Mouse (Mus musculus): ENCODE results near the gene Rap1a.
"Not testable (repeated sequence)": the region's sequence is repeated elsewhere in the genome, so short reads cannot be mapped to it uniquely, and the experiment has no call there.

Gene Rap1a

GRCm38 (mm10) chr3:105717856-105718555, 83.1 kb downstream of the Rap1a start:
- in situ Hi-C loops (cut with MseI, MboI), result no loop called here

DNA sequence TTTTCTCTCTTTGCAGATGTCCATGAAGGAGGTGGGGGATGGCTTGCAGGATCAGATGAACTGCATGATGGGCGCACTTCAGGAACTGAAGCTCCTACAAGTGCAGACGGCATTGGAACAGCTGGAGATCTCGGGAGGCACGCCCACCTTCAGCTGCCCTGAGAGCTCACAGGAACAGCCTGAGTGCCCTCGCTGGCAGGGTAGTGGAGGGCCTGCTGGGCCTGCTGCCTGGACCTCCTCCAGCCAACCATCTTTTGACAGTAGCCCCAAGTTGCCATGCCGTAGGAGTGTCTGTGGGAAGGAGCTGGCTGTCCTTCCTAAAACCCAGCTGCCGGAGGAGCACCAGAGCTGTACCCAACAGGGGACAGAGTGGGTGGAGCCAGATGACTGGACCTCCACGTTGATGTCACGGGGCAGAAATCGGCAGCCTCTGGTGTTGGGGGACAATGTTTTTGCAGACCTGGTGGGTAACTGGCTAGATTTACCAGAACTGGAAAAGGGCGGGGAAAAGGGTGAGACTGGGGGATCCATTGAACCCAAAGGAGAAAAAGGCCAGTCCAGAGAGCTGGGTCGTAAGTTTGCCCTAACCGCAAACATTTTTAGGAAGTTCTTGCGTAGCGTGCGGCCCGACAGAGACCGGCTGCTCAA, 84.7 kb downstream of the Rap1a start:
- in situ Hi-C loops (cut with MseI, MboI), result no loop called here

- in situ Hi-C loops (cut with MseI, MboI), result no loop called here
These were observed 86.3 kb downstream of the Rap1a start for GRCm38 (mm10) chr3:105714820-105715167.

GRCm38 (mm10) chr3:105714091-105714819, 86.9 kb downstream of the Rap1a start:
- in situ Hi-C loops (cut with MseI, MboI), result no loop called here

GRCm38 (mm10) chr3:105712827-105713226, 88.3 kb downstream of the Rap1a start:
- in situ Hi-C loops (cut with MseI, MboI), result no loop called here

GRCm38 (mm10) chr3:105711741-105712140, 89.4 kb downstream of the Rap1a start:
- in situ Hi-C loops (cut with MseI, MboI), result no loop called here

GRCm38 (mm10) chr3:105710246-105710645, 90.9 kb downstream of the Rap1a start:
- in situ Hi-C loops (cut with MseI, MboI), result no loop called here

GRCm38 (mm10) chr3:105707590-105707989, 93.5 kb downstream of the Rap1a start:
- in situ Hi-C loops (cut with MseI, MboI), result no loop called here

DNA sequence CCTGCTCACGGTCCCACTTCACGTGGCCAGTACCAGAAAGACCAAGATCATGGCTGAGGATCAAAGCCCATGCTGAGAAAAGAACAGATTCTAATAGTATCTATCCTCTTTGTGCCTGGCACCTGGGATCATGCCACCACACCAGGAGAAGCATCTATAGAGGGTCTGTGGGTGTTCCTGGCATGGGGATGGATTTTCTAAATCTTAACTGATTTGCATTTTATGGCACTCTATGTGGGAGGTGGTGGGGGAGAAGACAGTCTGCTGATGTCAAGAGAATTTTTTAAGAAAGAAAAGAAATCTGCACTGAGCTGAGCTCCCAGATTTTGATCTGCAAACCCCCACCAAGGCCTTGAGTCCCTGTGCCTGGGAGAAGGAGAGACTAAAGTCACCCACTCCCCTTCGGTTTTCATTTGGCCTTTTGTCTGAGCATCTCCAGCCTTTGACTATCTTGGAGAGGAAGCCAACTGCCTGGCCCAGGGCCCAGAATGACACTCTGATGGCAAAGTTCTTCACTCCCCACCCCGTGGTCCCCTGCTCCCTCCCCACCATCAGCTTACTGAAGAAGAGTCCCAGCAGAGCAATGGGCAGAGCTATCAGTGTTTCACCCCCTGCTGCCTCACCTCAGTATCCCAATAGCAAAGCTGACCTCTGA, 94.6 kb downstream of the Rap1a start:
- in situ Hi-C loops (cut with MseI, MboI), result no loop called here

GRCm38 (mm10) chr3:105705561-105705960, 95.6 kb downstream of the Rap1a start:
- in situ Hi-C loops (cut with MseI, MboI), result no loop called here

GRCm38 (mm10) chr3:105705061-105705549, 96.0 kb downstream of the Rap1a start:
- in situ Hi-C loops (cut with MseI, MboI), result no loop called here

- in situ Hi-C loops (cut with MseI, MboI), result no loop called here
These were observed 96.8 kb downstream of the Rap1a start, which contains the start of gene Inka2 for GRCm38 (mm10) chr3:105704031-105705008. Gene Inka2 (plus strand): TSS chr3:105704599.

DNA sequence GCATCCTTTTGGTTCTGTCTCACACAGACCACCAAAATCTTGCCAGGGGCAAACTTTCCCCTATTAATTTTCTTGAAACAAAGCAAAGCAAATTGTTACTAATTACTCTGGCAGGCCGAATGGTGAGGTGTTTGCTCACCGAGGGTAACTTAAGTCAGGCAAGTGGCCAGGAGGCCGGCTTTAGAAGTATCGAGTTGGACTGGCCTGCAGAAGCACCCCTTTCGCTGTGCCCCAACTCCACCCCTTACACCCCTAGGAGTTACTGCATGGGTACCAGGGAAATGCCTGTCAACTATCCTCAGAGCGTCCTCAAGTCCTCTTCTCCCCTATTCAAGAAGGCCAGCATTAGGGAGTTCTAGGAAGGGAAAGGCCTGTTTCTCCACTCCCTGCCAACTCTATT, 97.6 kb downstream of the Rap1a start:
- in situ Hi-C loops (cut with MseI, MboI), result no loop called here

DNA sequence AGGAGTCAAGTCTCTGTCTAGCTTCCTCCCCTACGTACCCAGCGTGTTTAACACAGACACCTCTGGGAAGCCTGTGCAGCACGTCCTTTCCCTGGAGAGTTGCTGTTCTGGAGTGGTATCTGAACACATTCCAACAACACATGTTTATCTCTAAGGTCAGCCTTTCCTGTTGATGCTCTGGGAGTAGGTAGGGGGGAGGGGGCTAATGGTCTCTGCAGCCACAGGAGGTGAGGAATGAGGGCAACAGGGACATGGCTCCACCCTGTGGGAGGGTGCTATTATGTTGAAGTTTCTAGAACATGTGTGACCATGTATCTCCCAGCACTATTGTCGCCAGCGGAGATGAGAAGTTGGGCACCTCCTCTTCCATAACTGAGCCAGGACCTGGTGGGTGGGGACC, 99.7 kb downstream of the Rap1a start:
- in situ Hi-C loops (cut with MseI, MboI), result no loop called here

DNA sequence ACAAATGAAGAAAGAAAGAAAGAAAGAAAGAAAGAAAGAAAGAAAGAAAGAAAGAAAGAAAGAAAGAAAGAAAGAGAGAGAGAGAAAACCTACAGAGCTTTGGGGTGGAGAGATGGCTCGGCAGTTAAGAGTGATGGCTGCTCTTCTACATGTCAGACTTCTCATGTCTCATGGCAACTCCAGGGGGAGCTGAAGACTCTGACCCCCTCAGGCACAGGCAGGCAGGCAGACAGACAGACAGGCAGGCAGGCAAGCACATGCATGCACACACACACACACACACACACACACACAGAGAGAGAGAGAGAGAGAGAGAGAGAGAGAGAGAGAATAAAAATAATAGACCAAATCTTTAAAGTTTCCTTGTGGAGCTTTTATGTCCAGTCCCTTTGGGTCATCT, 100.3 kb downstream of the Rap1a start:
- in situ Hi-C loops (cut with MseI, MboI), result not testable (repeated sequence)

GRCm38 (mm10) chr3:105699241-105699933, 101.7 kb downstream of the Rap1a start:
- in situ Hi-C loops (cut with MseI, MboI), result no loop called here

DNA sequence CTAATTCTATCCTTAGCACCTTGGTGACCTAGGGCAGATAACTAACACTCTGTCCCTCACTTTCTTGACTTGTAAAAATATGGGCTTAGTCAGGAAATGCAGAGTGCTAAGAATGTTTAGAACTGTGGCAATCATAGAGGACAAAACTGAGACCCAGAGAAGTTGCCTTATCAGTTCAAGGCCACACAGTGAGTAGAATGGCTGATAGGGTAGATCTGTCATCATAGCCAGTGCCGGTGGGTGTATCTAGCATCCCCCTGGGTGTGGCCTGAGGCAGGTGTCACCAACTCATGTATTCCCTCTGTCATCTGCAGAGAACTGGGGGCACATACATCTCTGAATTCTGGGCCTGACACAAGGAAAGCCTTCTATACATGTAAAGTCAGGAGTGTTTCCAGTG, 102.8 kb downstream of the Rap1a start:
- in situ Hi-C loops (cut with MseI, MboI), result no loop called here

GRCm38 (mm10) chr3:105697148-105697441, 104.0 kb downstream of the Rap1a start:
- in situ Hi-C loops (cut with MseI, MboI), result no loop called here

- in situ Hi-C loops (cut with MseI, MboI), result no loop called here
These were observed 104.6 kb downstream of the Rap1a start for GRCm38 (mm10) chr3:105696387-105697147.
